Mouse (Mus musculus) kidney, embryonic 16.5 days (tissue): ENCODE measurements around the gene Kras. TPM values are rescaled to one million over a fixed set of nuclear protein-coding genes. Genes with fewer than 3 reads are reported as not detected.

ENCODE experiments used
- ATAC-seq: fragments of 200-750 bp; cut with Nextera tagmentation; 2 replicates; pipeline ENCODE4 v1.8.0; 2017; ENCODE audit warnings: moderate TSS enrichment; ENCODE audit not compliant: low FRiP score, low TSS enrichment
- H3K27ac ChIP-seq: fragments of 300-500 bp; sonication (generic); 2 replicates; pipeline ENCODE4 v1.5.1; 2014; ENCODE audit warnings: low read length
- H3K27me3 ChIP-seq: fragments of 300-500 bp; sonication (generic); 2 replicates; pipeline ENCODE4 v1.6.1; 2014; ENCODE audit warnings: low read length, control low read depth, mixed read lengths; ENCODE audit not compliant: insufficient read depth
- H3K36me3 ChIP-seq: fragments of 300-500 bp; sonication (generic); 2 replicates; pipeline ENCODE4 v1.6.1; 2014; ENCODE audit warnings: low read length, control low read depth, mixed read lengths; ENCODE audit not compliant: insufficient read depth
- H3K4me1 ChIP-seq: fragments of 300-500 bp; sonication (generic); 2 replicates; pipeline ENCODE4 v1.6.1; 2014; ENCODE audit warnings: low read length, control low read depth, mixed read lengths; ENCODE audit not compliant: insufficient read depth
- H3K4me2 ChIP-seq: fragments of 300-500 bp; sonication (generic); replicated peaks from 2 replicates; pipeline ENCODE4 v1.6.1; 2014; ENCODE audit warnings: low read depth, low read length
- H3K4me3 ChIP-seq: fragments of 300-500 bp; sonication (generic); 2 replicates; pipeline ENCODE4 v1.5.1; 2014; ENCODE audit warnings: mild to moderate bottlenecking, low read length
- H3K9ac ChIP-seq: fragments of 300-500 bp; sonication (generic); replicated peaks from 2 replicates; pipeline ENCODE4 v1.6.1; 2014; ENCODE audit warnings: low read length
- H3K9me3 ChIP-seq: fragments of 300-500 bp; sonication (generic); 2 replicates; pipeline ENCODE4 v1.6.1; 2016; ENCODE audit warnings: low read length, control low read depth
- WGBS: fragments of 180-500 bp; shearing (Covaris S2); extraction: QIAGEN DNeasy Blood & Tissue Kit; methylation state at CpG from one replicate; pipeline ENCODE4 v1.1.7; 2014; 5-methylcytosine and 5-hydroxymethylcytosine counted together
- polyA plus RNA-seq: library from polyadenylated mRNA; unstranded; fragments of >200 nt; fragmentation: Nextera tagmentation; extraction: Ambion mirVana; gene quantifications from 2 replicates; pipeline ENCODE4 v1.2.1, GENCODE M21; 2015

The Kras gene
- 68.1 and 68.9 TPM in 2 replicates for polyA plus RNA-seq

DNA sequence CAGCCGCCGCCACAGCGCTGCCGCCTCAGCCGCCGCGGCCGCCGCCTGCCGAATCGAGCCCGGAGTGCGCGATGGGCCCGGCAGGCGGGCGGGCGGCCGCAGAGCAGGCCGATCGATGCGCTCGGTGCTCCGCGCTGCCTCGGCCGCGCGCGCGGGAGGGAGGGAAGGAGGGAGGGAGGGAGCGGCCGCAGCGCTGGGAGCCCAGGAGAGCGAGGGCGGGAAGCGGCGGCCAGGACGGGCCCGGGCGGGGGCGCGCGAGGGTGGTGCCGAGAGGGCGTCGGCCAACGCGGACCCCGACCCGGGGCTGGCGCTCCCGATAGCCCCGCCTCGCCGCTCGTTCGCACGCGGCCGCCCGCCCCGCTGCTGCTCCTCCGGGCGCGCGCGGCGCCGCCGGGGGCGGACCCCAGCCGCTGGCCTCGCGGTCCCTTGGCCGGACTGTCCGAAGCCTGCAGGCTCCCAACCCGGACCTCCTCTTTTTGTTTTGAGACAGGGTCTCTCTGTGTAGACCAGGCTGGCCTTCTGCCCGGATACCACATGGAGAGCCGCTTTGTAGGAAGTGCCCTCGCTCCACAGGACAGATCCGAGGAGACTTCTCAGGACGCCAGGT, at the start of gene Kras:
Gene Kras (minus strand): TSS at position 55 of the 607 bp plus-strand sequence.
- Histone ChIP-seq H3K4me3 (peak within 1 kb of the TSS; percentile 95), H3K27me3 (no peaks in the 10 kb centered on the region), H3K36me3 (peaks cover 8% of the 10 kb centered on the region), H3K4me1 (peaks cover 20% of the 10 kb centered on the region; the same call in 1 of the 2 replicates), H3K9ac (peak within 1 kb of the TSS; percentile 96), H3K9me3 (no peaks in the 10 kb centered on the region), H3K4me2 (peak within 1 kb of the TSS; percentile 84), H3K27ac (peak within 1 kb of the TSS; percentile 84)
- WGBS, result under 1% methylated on average over 26 of the region's 83 CpGs
- ATAC-seq, result peak; percentile 97

DNA sequence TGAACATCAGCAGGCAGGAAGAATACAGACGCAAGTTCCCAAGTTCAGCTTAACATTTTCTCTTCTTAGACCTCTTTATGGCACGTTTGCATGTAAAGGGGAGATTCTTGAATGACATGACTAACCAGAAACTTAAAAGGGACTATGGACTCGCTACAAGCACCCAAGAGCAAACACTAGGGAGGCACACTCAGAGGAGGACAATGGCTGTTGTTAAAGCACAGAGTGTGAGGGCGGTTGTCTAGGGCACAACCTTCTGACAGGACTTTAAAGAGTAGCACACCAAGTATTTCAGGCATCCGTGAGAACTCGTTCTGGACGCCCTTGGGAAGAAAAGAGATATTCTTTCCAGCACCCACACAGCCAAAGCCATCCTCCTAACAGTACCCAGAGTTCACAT, 47.6 kb upstream of the Kras start:
- Histone ChIP-seq H3K4me3 (no peak overlapping the region), H3K27ac (no peak overlapping the region), H3K27me3 (peaks cover 3% of the 10 kb centered on the region; the same call in 1 of the 2 replicates), H3K9me3 (no peaks in the 10 kb centered on the region), H3K9ac (no peak overlapping the region), H3K4me1 (no peaks in the 10 kb centered on the region), H3K36me3 (no peaks in the 10 kb centered on the region), H3K4me2 (no peak overlapping the region)
- WGBS, result 64% methylated on average over 7 of the region's 7 CpGs
- ATAC-seq, result no peak

DNA sequence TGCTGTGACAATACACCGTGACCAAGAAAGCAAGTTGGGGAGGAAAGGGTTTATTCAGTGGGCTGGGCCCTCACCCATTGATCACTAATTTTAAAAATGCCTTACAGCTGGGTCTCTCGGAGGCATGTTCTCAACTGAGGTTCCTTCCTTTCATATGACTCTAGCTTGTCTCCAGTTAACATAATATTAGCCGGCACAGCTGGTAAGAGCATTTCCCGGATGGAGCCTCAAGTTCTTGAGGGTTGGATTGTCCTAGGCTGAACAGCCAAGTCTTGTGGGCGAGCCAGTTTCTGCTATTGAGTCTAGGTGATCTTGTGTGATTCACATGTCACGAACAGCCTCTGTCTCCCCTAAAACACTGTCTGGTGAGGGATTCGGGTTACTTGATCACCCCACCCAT, 46.9 kb upstream of the Kras start:
- WGBS, result 84% methylated on average over 7 of the region's 7 CpGs
- Histone ChIP-seq H3K9me3 (no peaks in the 10 kb centered on the region), H3K27me3 (peaks cover 3% of the 10 kb centered on the region; the same call in 1 of the 2 replicates), H3K36me3 (no peaks in the 10 kb centered on the region), H3K27ac (no peak overlapping the region), H3K4me2 (no peak overlapping the region), H3K9ac (no peak overlapping the region), H3K4me3 (no peak overlapping the region), H3K4me1 (no peaks in the 10 kb centered on the region)
- ATAC-seq, result no peak

GRCm38 (mm10) chr6:145295171-145295570, 45.1 kb upstream of the Kras start:
- Histone ChIP-seq H3K4me2 (no peak overlapping the region), H3K27ac (no peak overlapping the region), H3K4me3 (no peak overlapping the region), H3K27me3 (peaks cover 3% of the 10 kb centered on the region; the same call in 1 of the 2 replicates), H3K36me3 (no peaks in the 10 kb centered on the region), H3K9me3 (no peaks in the 10 kb centered on the region), H3K9ac (no peak overlapping the region), H3K4me1 (no peaks in the 10 kb centered on the region)
- no peak for ATAC-seq
- WGBS, result 70% methylated on average over 11 of the region's 11 CpGs

- Histone ChIP-seq H3K27me3 (peaks cover 3% of the 10 kb centered on the region; the same call in 1 of the 2 replicates), H3K27ac (no peak overlapping the region), H3K9me3 (no peaks in the 10 kb centered on the region), H3K4me3 (no peak overlapping the region), H3K36me3 (no peaks in the 10 kb centered on the region), H3K4me2 (no peak overlapping the region), H3K4me1 (no peaks in the 10 kb centered on the region), H3K9ac (no peak overlapping the region)
- 85% methylated on average over 6 of the region's 6 CpGs for WGBS
- no peak for ATAC-seq
Observed at GRCm38 (mm10) chr6:145293156-145293555, 43.1 kb upstream of the Kras start.

DNA sequence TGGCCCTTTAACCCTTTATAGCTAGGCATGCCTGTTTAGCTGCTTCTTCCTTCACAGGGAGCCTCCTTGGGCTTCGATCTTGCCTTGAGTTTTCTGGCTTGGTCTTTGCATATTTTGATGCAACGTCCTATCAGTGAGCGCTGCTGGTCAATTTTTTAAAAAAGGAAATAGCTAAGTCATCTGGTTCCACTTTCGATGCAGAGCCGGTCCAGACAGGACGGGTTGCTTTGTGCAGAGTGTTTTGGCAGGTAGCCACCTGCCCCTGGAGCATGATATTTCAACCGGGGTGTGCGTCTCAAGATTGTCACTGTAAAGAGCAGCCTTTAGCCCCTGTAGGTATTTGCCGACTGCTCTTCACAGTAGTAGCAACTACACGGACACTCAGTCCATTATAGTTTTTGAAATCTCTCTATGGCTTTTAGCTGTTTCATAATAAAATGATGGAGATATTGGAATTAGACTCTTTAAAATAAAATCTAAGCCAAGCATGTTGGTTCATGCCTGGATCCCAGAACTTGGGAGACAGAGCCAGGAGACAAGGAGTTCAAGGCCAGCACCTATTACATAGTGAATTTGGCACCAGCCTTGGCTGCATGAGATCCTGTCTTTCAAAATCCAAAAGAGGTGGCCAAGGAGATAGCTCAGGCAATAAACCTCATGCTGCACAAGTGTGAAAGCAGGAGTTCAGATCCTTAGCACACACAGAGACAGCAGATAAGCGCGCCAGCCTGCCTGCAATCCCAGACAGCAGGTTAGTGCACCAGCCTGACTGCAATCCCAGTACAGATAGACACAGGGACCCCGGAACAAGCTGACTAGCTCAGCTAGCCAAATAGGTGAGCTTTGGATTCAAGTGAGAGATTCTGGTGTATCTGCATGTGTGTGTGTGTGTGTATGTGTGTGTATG, 41.6 kb upstream of the Kras start:
- 61% methylated on average over 13 of the region's 13 CpGs for WGBS
- H3K27me3 ChIP-seq, result no peaks in the 10 kb centered on the region
- no peaks in the 10 kb centered on the region for H3K9me3 ChIP-seq
- H3K9ac ChIP-seq, result no peak overlapping the region
- no peaks in the 10 kb centered on the region for H3K36me3 ChIP-seq
- ATAC-seq, result no peak
- H3K27ac ChIP-seq, result no peak overlapping the region
- no peaks in the 10 kb centered on the region for H3K4me1 ChIP-seq
- no peak overlapping the region for H3K4me2 ChIP-seq
- no peak overlapping the region for H3K4me3 ChIP-seq

DNA sequence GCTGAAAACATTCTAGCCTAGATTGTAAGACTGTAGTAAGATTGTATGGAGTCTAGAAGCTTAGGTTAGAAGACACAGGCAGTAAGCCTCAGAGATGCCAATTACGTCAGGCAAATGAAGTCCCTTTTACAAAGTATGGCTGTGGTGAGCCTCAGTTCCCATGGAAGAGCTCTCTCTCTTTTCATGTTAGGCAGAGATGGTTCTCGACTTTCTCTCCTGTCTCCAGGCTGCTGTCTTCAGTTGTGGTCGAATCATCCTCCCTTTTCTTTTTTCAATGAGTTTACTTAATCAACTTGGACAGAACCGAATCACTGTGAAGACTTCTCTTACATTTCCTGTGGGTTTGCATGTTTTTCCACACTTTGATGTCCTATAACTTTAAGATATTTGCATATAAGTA, 35.6 kb upstream of the Kras start:
- Histone ChIP-seq H3K4me1 (no peaks in the 10 kb centered on the region), H3K36me3 (no peaks in the 10 kb centered on the region), H3K27ac (no peak overlapping the region), H3K9me3 (no peaks in the 10 kb centered on the region), H3K4me2 (no peak overlapping the region), H3K9ac (no peak overlapping the region), H3K27me3 (no peaks in the 10 kb centered on the region), H3K4me3 (no peak overlapping the region)
- ATAC-seq, result no peak
- WGBS, result 79% methylated on average over 4 of the region's 4 CpGs

- Histone ChIP-seq H3K4me2 (no peak overlapping the region), H3K36me3 (no peaks in the 10 kb centered on the region), H3K4me1 (no peaks in the 10 kb centered on the region), H3K9ac (no peak overlapping the region), H3K4me3 (no peak overlapping the region), H3K27me3 (no peaks in the 10 kb centered on the region), H3K9me3 (no peaks in the 10 kb centered on the region), H3K27ac (no peak overlapping the region)
- no peak for ATAC-seq
- 86% methylated on average over 8 of the region's 8 CpGs for WGBS
Observed at GRCm38 (mm10) chr6:145284286-145284685, 34.2 kb upstream of the Kras start.

GRCm38 (mm10) chr6:145277138-145277763, 27.2 kb upstream of the Kras start:
- H3K36me3 ChIP-seq, result no peaks in the 10 kb centered on the region
- 70% methylated on average over 9 of the region's 9 CpGs for WGBS
- H3K4me1 ChIP-seq, result peaks cover 9% of the 10 kb centered on the region
- no peak overlapping the region for H3K4me3 ChIP-seq
- H3K27ac ChIP-seq, result no peak overlapping the region
- H3K27me3 ChIP-seq, result no peaks in the 10 kb centered on the region
- ATAC-seq, result no peak
- H3K4me2 ChIP-seq, result no peak overlapping the region
- H3K9ac ChIP-seq, result no peak overlapping the region
- no peaks in the 10 kb centered on the region for H3K9me3 ChIP-seq
